Mouse (Mus musculus): ENCODE measurements around the gene Tmem59l.
A peak's percentile ranks its signal among the peaks of the same experiment; 100 is the strongest.

DNA sequence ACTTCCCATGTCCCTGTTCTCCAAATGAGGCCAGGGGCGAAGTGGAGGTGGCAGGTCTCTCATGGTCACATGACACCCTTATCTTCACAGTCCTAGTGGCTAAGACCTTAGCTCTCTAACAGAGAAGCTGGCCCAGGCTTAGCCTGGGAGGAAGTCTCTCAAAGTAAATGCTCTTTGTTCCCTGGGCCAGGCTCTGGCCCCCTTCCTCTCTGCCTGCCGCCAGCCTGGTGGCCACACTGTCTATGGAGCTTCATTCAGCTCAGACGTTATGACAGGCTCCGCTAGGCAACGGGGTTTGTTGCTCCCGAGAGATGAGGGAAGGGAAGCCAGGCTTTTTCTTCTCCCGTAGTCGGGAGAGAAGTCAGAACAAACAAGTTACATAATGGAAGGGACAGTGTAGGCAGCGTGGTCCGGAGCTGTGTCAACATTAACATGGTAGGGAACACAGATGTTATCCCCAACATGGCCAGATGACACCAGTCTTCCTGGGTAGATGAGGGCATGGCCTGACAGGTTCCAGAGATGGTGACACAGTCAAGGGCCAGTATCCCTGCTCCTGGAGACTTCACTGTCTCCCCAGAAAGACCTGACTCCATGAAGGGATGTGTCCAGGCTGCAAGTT, 17.8 kb downstream of the Tmem59l start:
- no peak for TF ChIP-seq CTCF (IDR thresholded peaks at IDR 0.05)
- no peak for TF ChIP-seq POLR2A (IDR thresholded peaks at IDR 0.05; ENCODE audit: insufficient read depth, low read depth, low read length)
- TF ChIP-seq EP300 (IDR thresholded peaks at IDR 0.05; ENCODE audit: insufficient read depth, low read depth, low read length), result 0 out of 2 replicates have a peak, but pooled peaks have one; percentile 45

Data from heart, adult 2 months (tissue).